Mouse (Mus musculus) lung, embryonic 15.5 days (tissue): ENCODE data around the gene Arrdc5. TPM values are rescaled to one million over a fixed set of nuclear protein-coding genes. Genes with fewer than 3 reads are reported as not detected.
"Not testable (repeated sequence)": the region's sequence is repeated elsewhere in the genome, so short reads cannot be mapped to it uniquely, and the experiment has no call there.

Experiments used
- ATAC-seq: fragments of 200-750 bp; cut with Nextera tagmentation; 2 replicates; pipeline ENCODE4 v1.8.0; 2017; ENCODE audit warnings: moderate number of reproducible peaks, borderline replicate concordance; ENCODE audit not compliant: low FRiP score, low TSS enrichment; ENCODE audit errors: extremely low read depth
- H3K27ac ChIP-seq: fragments of 300-500 bp; sonication (generic); 2 replicates; pipeline ENCODE4 v1.5.1; 2015; ENCODE audit warnings: moderate library complexity, mild to moderate bottlenecking, inconsistent platforms
- H3K27me3 ChIP-seq: fragments of 300-500 bp; sonication (generic); 2 replicates; pipeline ENCODE4 v1.6.1; 2015; ENCODE audit warnings: inconsistent platforms
- H3K36me3 ChIP-seq: fragments of 300-500 bp; sonication (generic); 2 replicates; pipeline ENCODE4 v1.6.1; 2015; ENCODE audit warnings: inconsistent platforms
- H3K4me1 ChIP-seq: fragments of 300-500 bp; sonication (generic); 2 replicates; pipeline ENCODE4 v1.6.1; 2015; ENCODE audit warnings: inconsistent platforms
- H3K4me2 ChIP-seq: fragments of 300-500 bp; sonication (generic); 2 replicates; pipeline ENCODE4 v1.6.1; 2015; ENCODE audit warnings: inconsistent platforms, mild to moderate bottlenecking, moderate library complexity
- H3K4me3 ChIP-seq: fragments of 300-500 bp; sonication (generic); 2 replicates; pipeline ENCODE4 v1.5.1; 2015; ENCODE audit warnings: mild to moderate bottlenecking, inconsistent platforms
- H3K9ac ChIP-seq: fragments of 300-500 bp; sonication (generic); 2 replicates; pipeline ENCODE4 v1.6.1; 2015; ENCODE audit warnings: inconsistent platforms
- H3K9me3 ChIP-seq: fragments of 300-500 bp; sonication (generic); 2 replicates; pipeline ENCODE4 v1.6.1; 2016; ENCODE audit warnings: inconsistent platforms
- WGBS: fragments of 180-500 bp; shearing (Covaris S2); methylation state at CpG from one replicate; pipeline ENCODE4 v1.1.7; 2015; 5-methylcytosine and 5-hydroxymethylcytosine counted together
- polyA plus RNA-seq: library from polyadenylated mRNA; unstranded; fragments of >200 nt; fragmentation: Nextera tagmentation; extraction: Ambion mirVana; gene quantifications from 2 replicates; pipeline ENCODE4 v1.2.1, GENCODE M21; 2015

Arrdc5 gene
- polyA plus RNA-seq, 1 experiment from 2014 or later, result not detected

GRCm38 (mm10) chr17:56258812-56259211 is 41.3 kb downstream of the Arrdc5 start:
- 51% methylated on average over 2 of the region's 2 CpGs for WGBS
- Histone ChIP-seq H3K4me2 (0 out of 2 replicates have a peak overlapping the region, but pooled peaks have one; percentile 96), H3K4me1 (peaks cover 48% of the 10 kb centered on the region), H3K36me3 (peaks cover 42% of the 10 kb centered on the region)
- not testable (repeated sequence) for H3K27ac ChIP-seq, H3K27me3 ChIP-seq, H3K4me3 ChIP-seq, H3K9me3 ChIP-seq, ATAC-seq, H3K9ac ChIP-seq

- Histone ChIP-seq H3K36me3 (peaks cover 42% of the 10 kb centered on the region), H3K4me3 (peak overlapping the region; percentile 72), H3K4me1 (peaks cover 48% of the 10 kb centered on the region), H3K4me2 (peak overlapping the region; percentile 96; the same call in 1 of the 2 replicates)
- ATAC-seq, H3K9ac ChIP-seq, H3K27ac ChIP-seq, H3K27me3 ChIP-seq, H3K9me3 ChIP-seq: not testable (repeated sequence)
- 88% methylated on average over 19 of the region's 19 CpGs for WGBS
These were observed 41.8 kb downstream of the Arrdc5 start for GRCm38 (mm10) chr17:56258269-56258668.

GRCm38 (mm10) chr17:56257181-56257894 is 42.7 kb downstream of the Arrdc5 start:
- H3K27ac ChIP-seq, result peak overlapping the region; percentile 64
- peak overlapping the region; percentile 72 for H3K4me3 ChIP-seq
- H3K4me1 ChIP-seq, result peaks cover 48% of the 10 kb centered on the region
- peak overlapping the region; percentile 96 for H3K4me2 ChIP-seq
- no peaks in the 10 kb centered on the region for H3K9me3 ChIP-seq
- ATAC-seq, result no peak
- WGBS, result 7% methylated on average over 58 of the region's 58 CpGs
- H3K27me3 ChIP-seq, result no peaks in the 10 kb centered on the region
- H3K36me3 ChIP-seq, result peaks cover 33% of the 10 kb centered on the region
- peak overlapping the region; percentile 73 for H3K9ac ChIP-seq

GRCm38 (mm10) chr17:56256239-56256881 is 43.7 kb downstream of the Arrdc5 start, which contains the start of gene Fem1a:
TSS of gene Fem1a (plus strand) at chr17:56256810.
- Histone ChIP-seq H3K9me3 (no peaks in the 10 kb centered on the region), H3K4me2 (peak within 1 kb of the TSS; percentile 96), H3K27ac (peak within 1 kb of the TSS; percentile 97), H3K36me3 (peaks cover 31% of the 10 kb centered on the region), H3K4me3 (peak within 1 kb of the TSS; percentile 72), H3K4me1 (peaks cover 43% of the 10 kb centered on the region), H3K27me3 (no peaks in the 10 kb centered on the region), H3K9ac (peak within 1 kb of the TSS; percentile 73)
- under 1% methylated on average over 28 of the region's 28 CpGs for WGBS
- peak; percentile 93 for ATAC-seq

GRCm38 (mm10) chr17:56255863-56256238 is 44.2 kb downstream of the Arrdc5 start:
- 0% methylated on average over 32 of the region's 32 CpGs for WGBS
- ATAC-seq, result peak; percentile 94
- H3K9ac ChIP-seq, result peak overlapping the region; percentile 26; the same call in 1 of the 2 replicates

GRCm38 (mm10) chr17:56255429-56255828 is 44.7 kb downstream of the Arrdc5 start:
- H3K27me3 ChIP-seq, result no peaks in the 10 kb centered on the region
- H3K9ac ChIP-seq, result no peak overlapping the region; the same call in 1 of the 2 replicates
- no peaks in the 10 kb centered on the region for H3K9me3 ChIP-seq
- peaks cover 22% of the 10 kb centered on the region; the same call in 1 of the 2 replicates for H3K36me3 ChIP-seq
- H3K27ac ChIP-seq, result peak overlapping the region; percentile 77
- peak overlapping the region; percentile 84 for H3K4me2 ChIP-seq
- peaks cover 37% of the 10 kb centered on the region for H3K4me1 ChIP-seq
- WGBS, result 11% methylated on average over 9 of the region's 9 CpGs
- peak; percentile 3; the same call in 1 of the 2 replicates for ATAC-seq
- H3K4me3 ChIP-seq, result peak overlapping the region; percentile 72

More at GRCm38 (mm10) chr17:56255863-56256238, 44.2 kb downstream of the Arrdc5 start:
- peaks cover 26% of the 10 kb centered on the region for H3K36me3 ChIP-seq
- peaks cover 40% of the 10 kb centered on the region for H3K4me1 ChIP-seq
- no peaks in the 10 kb centered on the region for H3K27me3 ChIP-seq
- peak overlapping the region; percentile 97 for H3K27ac ChIP-seq
- peak overlapping the region; percentile 72 for H3K4me3 ChIP-seq
- no peaks in the 10 kb centered on the region for H3K9me3 ChIP-seq
- H3K4me2 ChIP-seq, result peak overlapping the region; percentile 84

- ATAC-seq, result no peak
- H3K27me3 ChIP-seq, result no peaks in the 10 kb centered on the region
These were observed 45.4 kb downstream of the Arrdc5 start for GRCm38 (mm10) chr17:56254695-56255094.

GRCm38 (mm10) chr17:56251136-56251829 is 48.8 kb downstream of the Arrdc5 start:
- Histone ChIP-seq H3K4me1 (peaks cover 11% of the 10 kb centered on the region), H3K4me2 (peak overlapping the region; percentile 39; the same call in 1 of the 2 replicates), H3K4me3 (no peak overlapping the region), H3K36me3 (no peaks in the 10 kb centered on the region), H3K9me3 (no peaks in the 10 kb centered on the region), H3K9ac (no peak overlapping the region), H3K27me3 (no peaks in the 10 kb centered on the region), H3K27ac (peak overlapping the region; percentile 84)
- WGBS, result 21% methylated on average over 6 of the region's 6 CpGs
- peak; percentile 27; the same call in 1 of the 2 replicates for ATAC-seq

More at GRCm38 (mm10) chr17:56254695-56255094, 45.4 kb downstream of the Arrdc5 start:
- H3K9ac ChIP-seq, result no peak overlapping the region
- peaks cover 34% of the 10 kb centered on the region for H3K4me1 ChIP-seq
- H3K27ac ChIP-seq, result no peak overlapping the region
- H3K4me2 ChIP-seq, result no peak overlapping the region
- H3K4me3 ChIP-seq, result no peak overlapping the region
- H3K9me3 ChIP-seq, result no peaks in the 10 kb centered on the region
- 79% methylated on average over 4 of the region's 4 CpGs for WGBS
- peaks cover 16% of the 10 kb centered on the region; the same call in 1 of the 2 replicates for H3K36me3 ChIP-seq

- ATAC-seq, result no peak
- H3K36me3 ChIP-seq, result no peaks in the 10 kb centered on the region
- H3K4me2 ChIP-seq, result no peak overlapping the region
- no peak overlapping the region for H3K4me3 ChIP-seq
- H3K27me3 ChIP-seq, result no peaks in the 10 kb centered on the region
- no peak overlapping the region for H3K9ac ChIP-seq
- H3K4me1 ChIP-seq, result no peaks in the 10 kb centered on the region
- H3K27ac ChIP-seq, result no peak overlapping the region
- 57% methylated on average over 7 of the region's 7 CpGs for WGBS
- no peaks in the 10 kb centered on the region for H3K9me3 ChIP-seq
These were observed 54.5 kb downstream of the Arrdc5 start for GRCm38 (mm10) chr17:56245608-56246007.
